Mouse (Mus musculus) gastrocnemius, postnatal 10 days (tissue): Measurements from ENCODE around the gene Prkaca. TPM values are rescaled to one million over a fixed set of nuclear protein-coding genes. Genes with fewer than 3 reads are reported as not detected.
"Not testable (repeated sequence)": the region's sequence is repeated elsewhere in the genome, so short reads cannot be mapped to it uniquely, and the experiment has no call there.

Source experiments
- DNase-seq: peaks from one replicate; pipeline ENCODE4 v3.0.0; 2021; ENCODE audit warnings: mixed read lengths
- total RNA-seq, 2 experiments: library from RNA; stranded (reverse); gene quantifications; 2 replicates each; pipeline ENCODE4 v1.2.3; 2021

The Prkaca gene
- total RNA-seq, 2 experiments from 2014 or later, result 490 to 518 TPM

DNA sequence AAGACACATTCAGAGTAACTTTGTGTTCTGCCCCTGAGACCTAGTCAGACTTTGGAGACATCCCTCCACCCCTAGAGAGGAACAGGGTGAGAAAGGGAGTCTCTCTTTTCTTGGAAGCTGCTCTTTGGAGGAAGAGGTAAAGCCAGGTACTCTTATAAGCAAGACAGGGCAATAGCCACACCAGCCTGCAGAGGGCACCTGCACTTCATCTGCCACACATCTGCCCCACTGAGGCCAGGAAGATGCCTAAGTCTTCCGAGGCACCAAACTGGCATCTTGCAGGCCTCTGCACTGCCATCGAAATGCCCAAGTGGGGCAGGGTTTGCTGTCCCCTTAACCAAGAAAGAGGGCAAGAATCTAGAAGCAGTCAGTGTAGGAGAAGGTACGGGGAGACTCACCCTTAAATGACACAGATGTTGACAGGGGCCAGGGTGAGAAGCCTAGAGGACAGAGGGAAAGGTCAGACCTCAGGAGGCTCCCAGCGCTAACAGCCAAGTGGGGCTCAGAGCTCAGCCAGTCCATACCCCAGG lies 3.4 kb downstream of the Prkaca start:
- no peak for DNase-seq

- no peak for DNase-seq
Observed at GRCm38 (mm10) chr8:83976779-83977350, 4.1 kb downstream of the Prkaca start.

DNA sequence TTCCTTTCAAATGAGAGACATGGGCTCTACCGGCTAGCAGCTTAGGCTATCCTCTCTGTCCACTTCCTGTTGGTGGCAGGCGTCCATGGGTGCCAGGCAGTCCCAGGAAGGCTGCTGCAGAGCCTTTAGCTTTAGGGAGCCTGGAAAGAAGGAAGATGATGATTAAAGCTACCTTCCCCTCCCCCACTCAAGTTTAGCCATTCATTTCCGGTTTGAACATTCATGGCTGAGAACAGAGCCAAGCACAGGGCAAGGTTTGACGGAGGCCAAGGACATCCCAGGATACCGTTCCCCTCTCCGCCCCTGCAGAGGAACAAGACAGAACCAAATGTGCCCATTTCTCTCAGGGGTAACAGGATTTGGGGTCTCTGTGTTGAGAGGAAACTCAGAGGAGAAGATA lies 4.9 kb downstream of the Prkaca start:
- DNase-seq, result no peak

GRCm38 (mm10) chr8:83978200-83978599 lies 5.4 kb downstream of the Prkaca start:
- no peak for DNase-seq

DNA sequence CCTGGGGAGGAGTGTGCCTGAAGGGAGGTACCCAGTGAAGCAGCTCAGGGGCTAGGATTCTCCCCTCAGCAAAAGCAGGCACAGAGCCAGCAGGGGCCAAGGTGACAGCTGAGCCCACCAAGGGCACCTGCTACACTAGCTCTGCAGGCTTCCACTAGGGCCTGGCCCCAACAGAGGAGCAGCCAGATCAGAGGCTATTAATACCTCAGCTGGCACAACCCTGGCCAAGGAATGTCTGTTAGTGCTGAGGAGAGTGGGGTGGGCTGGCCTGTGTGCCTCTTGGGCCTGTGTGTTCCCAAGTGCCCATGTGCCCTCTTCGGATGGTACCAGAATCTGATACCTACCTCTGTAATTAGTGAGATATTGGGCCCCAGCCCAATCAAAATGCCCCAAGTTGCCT lies 7.5 kb downstream of the Prkaca start:
- DNase-seq, result peak; percentile 56

GRCm38 (mm10) chr8:83980845-83981244 lies 8.1 kb downstream of the Prkaca start:
- DNase-seq, result peak; percentile 73

GRCm38 (mm10) chr8:83981533-83981932 lies 8.7 kb downstream of the Prkaca start:
- no peak for DNase-seq

DNA sequence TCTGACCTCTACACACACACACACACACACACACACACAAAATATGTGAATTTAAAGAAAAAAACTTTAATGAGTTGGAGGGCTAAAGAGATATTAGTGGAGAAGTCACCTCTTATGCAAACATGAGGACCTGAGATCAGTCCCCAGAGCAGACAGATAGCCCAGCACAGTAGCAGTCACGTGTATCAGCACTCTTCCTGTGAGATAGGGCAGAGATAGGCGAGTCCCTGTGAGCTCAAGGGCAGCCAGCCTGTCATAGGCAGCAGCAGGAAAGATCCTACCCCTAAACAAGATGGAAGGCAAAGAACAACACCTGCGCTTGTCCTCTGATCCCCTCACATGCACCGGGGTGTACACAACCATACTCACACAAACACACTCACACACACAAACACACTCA lies 9.7 kb downstream of the Prkaca start:
- DNase-seq, result no peak

DNA sequence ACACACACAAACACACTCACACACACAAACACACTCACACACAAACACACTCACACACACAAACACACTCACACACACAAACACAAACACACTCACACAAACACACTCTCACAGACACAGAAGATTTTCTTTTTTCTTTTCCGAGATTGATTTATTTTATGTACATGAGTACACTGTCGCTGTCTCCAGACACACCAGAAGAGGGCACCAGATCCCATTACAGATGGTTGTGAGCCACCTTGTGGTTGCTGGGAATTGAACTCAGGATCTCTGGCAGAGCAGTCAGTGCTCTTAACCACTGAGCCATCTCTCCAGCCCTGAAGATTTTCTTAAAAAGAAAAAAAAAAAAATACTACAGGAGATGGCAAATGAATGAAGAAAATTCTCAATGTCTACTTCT lies 10.4 kb downstream of the Prkaca start:
- not testable (repeated sequence) for DNase-seq

DNA sequence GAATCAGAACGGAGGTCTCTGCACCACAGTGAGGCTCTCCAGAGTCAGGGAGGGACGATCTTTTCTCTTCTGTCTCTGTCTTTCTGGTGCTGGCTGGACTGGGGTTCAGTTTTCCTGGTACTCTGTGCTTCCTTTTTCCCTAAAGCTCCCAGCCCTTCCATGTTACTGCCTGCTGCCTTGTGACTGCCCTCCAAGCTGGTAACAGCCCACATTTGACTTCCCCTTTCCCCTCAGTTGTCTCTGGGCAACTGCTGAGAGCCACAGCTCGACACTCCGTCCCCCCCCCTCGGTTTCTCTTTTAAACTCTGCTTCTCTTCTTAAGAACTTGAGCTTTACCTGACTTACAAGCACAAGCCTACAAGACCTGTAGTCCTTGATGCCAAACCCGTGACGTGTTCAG lies 16.4 kb downstream of the Prkaca start:
- DNase-seq, result no peak

- no peak for DNase-seq
Observed at GRCm38 (mm10) chr8:83990170-83990569, 17.4 kb downstream of the Prkaca start.

- DNase-seq, result no peak
Observed at GRCm38 (mm10) chr8:83992488-83992887, 19.7 kb downstream of the Prkaca start.

DNA sequence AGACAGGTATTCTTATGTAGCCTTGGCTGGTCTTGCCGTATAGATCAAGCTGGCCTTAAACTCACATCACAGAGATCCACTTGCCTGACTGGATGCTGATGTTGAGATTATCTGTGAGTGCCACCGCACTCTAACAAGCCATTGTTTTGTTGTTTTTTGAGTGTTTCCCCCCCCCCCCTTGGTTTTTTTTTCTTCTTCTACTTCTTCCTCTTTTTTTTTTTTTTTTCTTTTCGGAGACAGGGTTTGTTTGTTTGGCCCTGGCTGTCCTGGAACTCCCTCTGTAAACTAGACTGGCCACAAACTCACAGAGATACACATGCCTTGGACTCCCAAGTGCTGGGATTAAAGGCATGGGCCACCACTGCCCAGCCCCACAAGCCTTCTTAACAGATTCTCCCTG lies 21.2 kb downstream of the Prkaca start:
- no peak for DNase-seq

DNA sequence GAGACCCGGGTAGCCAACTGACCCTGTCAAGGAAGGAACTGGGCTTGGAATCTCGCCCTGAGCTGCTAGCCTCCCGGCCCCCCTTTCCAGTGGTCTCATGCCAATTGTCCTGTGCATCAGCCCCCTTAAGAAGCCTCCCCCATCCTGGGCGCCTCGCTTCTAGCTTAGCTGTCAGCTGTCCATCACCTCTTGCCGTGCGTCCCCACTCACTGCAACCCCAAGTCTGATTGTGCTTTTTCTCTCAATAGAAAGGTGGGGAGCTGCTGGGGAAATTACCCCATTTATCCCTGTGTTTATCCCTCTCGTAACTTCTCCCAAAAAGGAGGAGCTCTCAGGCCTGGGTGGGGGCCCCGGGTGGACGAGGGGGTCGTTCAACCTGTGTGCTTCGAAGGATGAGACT lies 23.2 kb downstream of the Prkaca start:
- no peak for DNase-seq

- peak; percentile 87 for DNase-seq
Observed at GRCm38 (mm10) chr8:83996567-83997505, 24.0 kb downstream of the Prkaca start.

DNA sequence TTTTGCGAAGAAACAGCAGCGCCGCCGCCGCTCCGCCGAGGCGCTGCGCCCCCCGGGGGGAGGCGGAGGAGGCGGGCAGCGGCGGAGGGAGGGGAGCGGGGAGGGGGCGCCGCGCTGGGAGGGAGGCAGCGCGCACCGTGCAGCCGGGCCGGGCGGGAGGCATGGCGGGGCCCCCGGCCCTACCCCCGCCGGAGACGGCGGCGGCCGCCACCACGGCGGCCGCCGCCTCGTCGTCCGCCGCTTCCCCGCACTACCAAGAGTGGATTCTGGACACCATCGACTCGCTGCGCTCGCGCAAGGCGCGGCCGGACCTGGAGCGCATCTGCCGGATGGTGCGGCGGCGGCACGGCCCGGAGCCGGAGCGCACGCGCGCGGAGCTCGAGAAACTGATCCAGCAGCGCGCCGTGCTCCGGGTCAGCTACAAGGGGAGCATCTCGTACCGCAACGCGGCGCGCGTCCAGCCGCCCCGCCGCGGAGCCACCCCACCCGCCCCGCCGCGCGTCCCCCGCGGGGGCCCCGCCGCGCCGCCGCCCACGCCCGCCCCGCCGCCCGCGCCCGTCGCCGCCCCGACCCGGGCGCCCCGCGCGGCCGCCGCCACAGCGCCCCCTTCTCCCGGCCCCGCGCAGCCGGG lies 24.8 kb downstream of the Prkaca start, which contains the start of gene Samd1:
Gene Samd1, plus strand, starts transcription at position 162 of the 631 bp plus-strand sequence.
- peak; percentile 65 for DNase-seq

- peak; percentile 59 for DNase-seq
Observed at GRCm38 (mm10) chr8:83998231-83999056, 25.7 kb downstream of the Prkaca start.

GRCm38 (mm10) chr8:83999057-83999705 lies 26.4 kb downstream of the Prkaca start:
- DNase-seq, result no peak

GRCm38 (mm10) chr8:83999825-84000224 lies 27.0 kb downstream of the Prkaca start:
- no peak for DNase-seq

DNA sequence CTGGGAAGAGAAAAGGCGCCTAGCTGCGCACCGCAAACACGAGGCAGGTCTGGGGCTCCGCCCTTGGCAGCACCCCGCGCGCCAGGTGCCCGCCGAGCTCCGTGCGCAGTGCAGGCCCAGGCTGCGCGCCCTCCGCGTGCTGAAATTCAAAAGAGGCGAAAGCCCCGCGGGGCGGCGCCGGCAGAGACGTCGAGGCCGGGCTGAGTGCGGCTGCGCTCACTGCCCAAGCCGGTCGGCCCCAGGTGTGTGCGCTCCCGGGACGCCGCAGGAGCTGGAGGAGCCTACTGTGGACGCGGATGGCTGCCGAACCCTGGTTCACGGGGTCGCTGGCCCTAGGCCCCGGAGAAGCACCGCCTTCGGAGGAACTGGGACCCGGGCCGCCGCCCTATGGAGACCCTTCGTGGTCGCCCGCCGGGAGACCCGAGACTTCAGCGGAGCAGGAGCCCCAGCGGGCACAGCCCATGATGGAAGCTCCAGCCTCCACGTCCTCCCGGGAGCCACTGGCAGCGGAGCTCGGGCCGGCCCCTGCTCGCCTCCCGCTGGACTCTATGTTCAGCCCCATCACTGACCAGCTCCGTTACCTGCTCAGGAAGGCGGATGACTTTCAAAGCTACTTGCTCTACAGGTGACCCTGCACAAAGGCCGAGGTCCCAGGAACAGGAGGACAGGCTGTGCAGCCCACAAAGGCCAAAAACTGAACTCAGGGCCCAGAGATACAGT lies 28.6 kb downstream of the Prkaca start, which contains the start of gene 1700067K01Rik:
Gene 1700067K01Rik, plus strand, starts transcription at position 222 of the 720 bp plus-strand sequence.
- peak; percentile 28 for DNase-seq
